9 mouse cellular contexts compared by ENCODE assay signal in genomic region chr13:12057357-12057771, GRCm38 (mm10). TPM values are rescaled to one million over a fixed set of nuclear protein-coding genes. Genes with fewer than 3 reads are reported as not detected.
A peak's percentile ranks its signal among the peaks of the same experiment; 100 is the strongest.
DNase-seq lines count a peak whose midpoint lies in the region; ATAC-seq and TF ChIP-seq lines count a peak whose summit lies in the region.
"Had no signal": no experiment of that assay in that cellular context is flagged by ENCODE, and none has a peak within 500 bp of the region (broad histone marks: within the 10 kb centered on the region; RNA-seq: fewer than 3 reads in every experiment).

No protein-coding gene starts in this region.

- no peak overlapping the region for H3K4me3 ChIP-seq in left cerebral cortex, adult 2 months
- H3K4me3 ChIP-seq in embryonic facial prominence, embryonic 11.5 days (ENCODE audit: low read depth, low read length): no peak overlapping the region
- H3K4me3 ChIP-seq in limb, embryonic 12.5 days (replicated peaks): no peak overlapping the region
- H3K4me3 ChIP-seq: liver, embryonic 13.5 days had no signal

- peak; percentile 37; the same call in 1 of the 2 replicates for ATAC-seq in embryonic facial prominence, embryonic 11.5 days (replicated peaks; ENCODE audit: insufficient number of reproducible peaks, low FRiP score, low TSS enrichment, low read depth)
- peak; percentile 60; the same call in 1 of the 2 replicates for ATAC-seq in limb, embryonic 12.5 days (ENCODE audit: insufficient number of reproducible peaks, insufficient read depth, low FRiP score, low TSS enrichment, low read depth)

- H3K4me2 ChIP-seq in embryonic facial prominence, embryonic 11.5 days (ENCODE audit: low read depth, low read length): no peak overlapping the region
- H3K4me2 ChIP-seq in limb, embryonic 12.5 days: no peak overlapping the region
- H3K4me2 ChIP-seq: liver, embryonic 13.5 days had no signal

- peak; percentile 34; the same call in 1 of the 2 replicates for TF ChIP-seq CTCF in left cerebral cortex, adult 2 months (IDR thresholded peaks at IDR 0.05)

- WGBS in embryonic facial prominence, embryonic 11.5 days: 31% methylated on average over 8 of the region's 8 CpGs
- 36% methylated on average over 8 of the region's 8 CpGs for WGBS in limb, embryonic 12.5 days

- H3K9ac ChIP-seq in embryonic facial prominence, embryonic 11.5 days (replicated peaks; ENCODE audit: low read length): no peak overlapping the region
- no peak overlapping the region for H3K9ac ChIP-seq in limb, embryonic 12.5 days (replicated peaks)
- H3K9ac ChIP-seq: liver, embryonic 13.5 days had no signal

- H3K36me3 ChIP-seq in embryonic facial prominence, embryonic 11.5 days (replicated peaks; ENCODE audit: control insufficient read depth, insufficient read depth, low read depth, low read length): no peaks in the 10 kb centered on the region
- H3K36me3 ChIP-seq in limb, embryonic 12.5 days: no peaks in the 10 kb centered on the region
- H3K36me3 ChIP-seq: liver, embryonic 13.5 days had no signal

- H3K27ac ChIP-seq in left cerebral cortex, adult 2 months: no peak overlapping the region
- H3K27ac ChIP-seq in embryonic facial prominence, embryonic 11.5 days (replicated peaks; ENCODE audit: low read depth, low read length): no peak overlapping the region
- no peak overlapping the region for H3K27ac ChIP-seq in limb, embryonic 12.5 days
- H3K27ac ChIP-seq: liver, embryonic 13.5 days had no signal

- H3K4me1 ChIP-seq in embryonic facial prominence, embryonic 11.5 days (ENCODE audit: control insufficient read depth, insufficient read depth, low read length): no peaks in the 10 kb centered on the region
- H3K4me1 ChIP-seq in limb, embryonic 12.5 days (replicated peaks): peaks cover 5% of the 10 kb centered on the region; the same call in 1 of the 2 replicates
- H3K4me1 ChIP-seq: liver, embryonic 13.5 days had no signal

- no peaks in the 10 kb centered on the region for H3K27me3 ChIP-seq in embryonic facial prominence, embryonic 11.5 days (ENCODE audit: control insufficient read depth, insufficient read depth, low read length)
- H3K27me3 ChIP-seq in limb, embryonic 12.5 days: no peaks in the 10 kb centered on the region
- H3K27me3 ChIP-seq: liver, embryonic 13.5 days had no signal

- intact Hi-C loops in left cerebral cortex, adult 2 months (cut with DNase I): no loop called here

- DNase-seq in adrenal gland, postnatal 14 days: peak; percentile 30
- no peak for DNase-seq in adrenal gland, postnatal 4 days (ENCODE audit: low spot score in 2 of 2)
- no peak for DNase-seq in left cerebral cortex, adult 2 months (ENCODE audit: extremely low spot score in 1 of 2, low spot score in 2 of 2)
- no peak for DNase-seq in left cerebral cortex, adult 18-20 months (ENCODE audit: low spot score in 2 of 2)
- peak; percentile 14 for DNase-seq in embryonic facial prominence, embryonic 11.5 days (ENCODE audit: low spot score)
- DNase-seq in urinary bladder, postnatal 4 days (ENCODE audit: low spot score in 2 of 2): no peak
- no peak for DNase-seq in layer of hippocampus, postnatal 14 days (ENCODE audit: low spot score in 2 of 2)
- DNase-seq: liver, embryonic 13.5 days had no signal

- H3K9me3 ChIP-seq in embryonic facial prominence, embryonic 11.5 days (replicated peaks; ENCODE audit: control insufficient read depth, low read length): no peaks in the 10 kb centered on the region
- H3K9me3 ChIP-seq in limb, embryonic 12.5 days: no peaks in the 10 kb centered on the region
- H3K9me3 ChIP-seq: liver, embryonic 13.5 days had no signal

RNA-seq across cellular contexts. Expression of gene Ryr2, which starts 49.4 kb away (rescaled TPM):
- total RNA-seq in adrenal gland, postnatal 14 days (2021): 15.3 and 17.2 TPM in 2 replicates
- 10 to 100 TPM; 15.4 to 16.9 TPM for total RNA-seq in adrenal gland, postnatal 4 days (2021)
- total RNA-seq in left cerebral cortex, adult 2 months (2021): 100 to 1,000 TPM; 200 to 212 TPM
- 100 to 1,000 TPM; 150 to 159 TPM for total RNA-seq in left cerebral cortex, adult 18-20 months (2021)
- polyA plus RNA-seq in embryonic facial prominence, embryonic 11.5 days (2014; fragmentation: Nextera tagmentation; extraction: Ambion mirVana): 0.22 and 0.80 TPM in 2 replicates
- polyA plus RNA-seq in limb, embryonic 12.5 days (2016; fragmentation: Nextera tagmentation; extraction: Ambion mirVana): 0.28 and 0.35 TPM in 2 replicates
- total RNA-seq in layer of hippocampus, postnatal 14 days (2021): 100 to 1,000 TPM; 158 to 178 TPM

Comparison
In these comparisons a context has a peak if more than half of its experiments do, and no peak if none do; other contexts are left out.
1. DNase-seq: peak in adrenal gland, postnatal 14 days (single experiment) and embryonic facial prominence, embryonic 11.5 days (single experiment); none in adrenal gland, postnatal 4 days (0 of 2), left cerebral cortex, adult 2 months (0 of 2), left cerebral cortex, adult 18-20 months (0 of 2), urinary bladder, postnatal 4 days (0 of 2) and layer of hippocampus, postnatal 14 days (0 of 2).